Mouse (Mus musculus) lung, postnatal 25 days (tissue): ENCODE data around the gene Eri2.
"Not testable (repeated sequence)": the region's sequence is repeated elsewhere in the genome, so short reads cannot be mapped to it uniquely, and the experiment has no call there.

ENCODE experiments used
- DNase-seq: peaks from one replicate; pipeline ENCODE4 v3.0.0; 2022; ENCODE audit warnings: low spot score

The Eri2 gene

GRCm38 (mm10) chr7:119739798-119740468 is 53.9 kb downstream of the Eri2 start:
- not testable (repeated sequence) for DNase-seq

DNA sequence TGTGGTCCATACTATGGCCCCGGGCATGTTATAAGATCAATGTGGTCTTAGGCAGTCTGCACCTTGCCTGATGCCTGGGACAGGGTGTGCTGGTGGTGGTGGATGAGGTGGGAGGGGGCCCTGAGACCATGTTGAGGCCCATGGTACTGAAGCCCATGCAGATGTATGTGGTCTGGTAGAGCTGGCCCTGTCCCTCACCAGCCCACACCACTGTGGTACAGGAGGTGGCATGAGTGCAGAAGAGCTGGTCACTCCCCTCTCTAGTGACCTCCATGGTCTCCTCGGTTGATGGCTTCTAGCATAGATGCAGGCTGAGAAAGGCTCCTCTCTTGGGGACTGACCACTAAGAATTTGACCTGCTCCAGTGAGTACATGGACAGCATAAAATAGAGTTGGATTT is 55.0 kb downstream of the Eri2 start:
- DNase-seq, result no peak

DNA sequence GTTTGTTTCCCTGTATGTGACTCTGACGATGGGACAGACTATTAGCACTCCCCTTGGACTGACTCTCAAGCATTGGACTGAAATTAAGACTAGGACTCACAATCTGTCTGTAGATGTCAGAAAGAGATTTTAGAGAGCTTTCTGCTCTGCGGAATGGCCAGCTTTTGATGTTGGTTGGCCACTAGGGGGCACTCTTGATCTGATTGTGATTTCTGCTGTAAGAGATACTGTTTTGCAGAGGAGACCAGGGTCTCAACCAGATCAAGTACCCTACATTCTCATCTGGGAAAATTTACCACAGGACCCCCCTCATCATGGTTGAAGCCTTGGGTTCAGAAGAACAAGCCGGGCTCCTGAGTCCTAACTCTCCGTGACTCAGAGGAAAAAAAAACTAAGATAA is 62.6 kb downstream of the Eri2 start:
- DNase-seq, result not testable (repeated sequence)

DNA sequence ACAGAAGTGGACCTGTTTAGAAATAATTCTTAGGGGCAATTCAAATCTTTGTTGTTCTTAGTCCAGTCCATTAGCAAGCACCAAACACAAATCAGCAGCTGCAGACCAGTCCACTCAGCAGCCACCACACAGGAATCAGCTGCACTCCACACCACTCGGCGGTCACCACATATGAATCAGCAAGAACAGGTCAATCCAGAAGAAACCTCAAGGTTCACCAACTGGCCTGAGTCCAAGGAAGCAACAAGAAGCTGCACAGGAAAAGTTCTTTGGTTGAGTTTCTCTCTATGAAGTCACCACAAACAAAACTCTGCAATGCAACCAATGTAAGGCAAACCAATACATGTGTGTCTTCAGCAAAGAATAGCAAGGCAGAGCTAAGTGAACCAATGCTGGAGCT is 66.2 kb downstream of the Eri2 start:
- DNase-seq, result no peak

DNA sequence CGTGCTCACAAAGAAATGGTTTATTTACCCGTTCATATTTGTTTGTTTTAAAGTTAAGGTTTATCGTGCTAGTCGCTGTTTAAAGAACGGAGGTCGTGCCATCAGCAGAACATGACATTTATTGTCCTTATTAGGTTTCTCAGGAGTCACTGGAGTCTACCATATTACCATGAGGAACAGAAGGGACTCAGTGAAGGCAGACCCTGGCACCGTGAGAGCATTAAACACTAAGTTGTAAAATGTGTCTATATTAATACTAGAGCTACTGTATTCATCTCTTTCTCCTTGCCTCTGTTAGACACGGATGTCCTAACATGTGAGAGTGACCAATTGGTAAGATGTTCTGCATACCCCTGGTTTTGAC is 72.9 kb downstream of the Eri2 start:
- DNase-seq, result peak; percentile 5

GRCm38 (mm10) chr7:119720253-119720946 is 73.5 kb downstream of the Eri2 start, which contains the start of gene Thumpd1:
TSS of gene Thumpd1 (minus strand) at chr7:119720798.
- peak; percentile 91 for DNase-seq
